Mouse (Mus musculus): ENCODE data around the gene Slc23a4.
A peak's percentile ranks its signal among the peaks of the same experiment; 100 is the strongest.

Slc23a4 gene

DNA sequence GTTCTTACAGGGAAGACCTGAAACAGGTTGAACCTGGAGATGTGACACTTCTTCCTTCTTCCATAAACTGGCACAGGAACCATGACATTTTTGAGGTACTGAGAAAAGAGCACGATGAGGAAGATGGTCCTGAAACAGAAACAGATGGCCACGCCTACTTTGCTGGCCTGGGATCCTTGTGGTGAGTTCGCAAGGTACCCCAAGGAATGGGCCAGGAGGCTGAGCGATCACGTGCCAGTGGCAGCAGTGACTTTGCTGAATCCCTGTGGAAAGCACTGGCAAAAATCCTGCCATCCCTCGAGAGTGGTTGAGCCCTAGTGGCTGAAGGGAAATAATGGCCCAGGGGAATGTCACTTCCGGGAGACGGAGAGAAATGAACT is 32.4 kb downstream of the Slc23a4 start:
- DNase-seq (ENCODE audit: low spot score): no peak

DNA sequence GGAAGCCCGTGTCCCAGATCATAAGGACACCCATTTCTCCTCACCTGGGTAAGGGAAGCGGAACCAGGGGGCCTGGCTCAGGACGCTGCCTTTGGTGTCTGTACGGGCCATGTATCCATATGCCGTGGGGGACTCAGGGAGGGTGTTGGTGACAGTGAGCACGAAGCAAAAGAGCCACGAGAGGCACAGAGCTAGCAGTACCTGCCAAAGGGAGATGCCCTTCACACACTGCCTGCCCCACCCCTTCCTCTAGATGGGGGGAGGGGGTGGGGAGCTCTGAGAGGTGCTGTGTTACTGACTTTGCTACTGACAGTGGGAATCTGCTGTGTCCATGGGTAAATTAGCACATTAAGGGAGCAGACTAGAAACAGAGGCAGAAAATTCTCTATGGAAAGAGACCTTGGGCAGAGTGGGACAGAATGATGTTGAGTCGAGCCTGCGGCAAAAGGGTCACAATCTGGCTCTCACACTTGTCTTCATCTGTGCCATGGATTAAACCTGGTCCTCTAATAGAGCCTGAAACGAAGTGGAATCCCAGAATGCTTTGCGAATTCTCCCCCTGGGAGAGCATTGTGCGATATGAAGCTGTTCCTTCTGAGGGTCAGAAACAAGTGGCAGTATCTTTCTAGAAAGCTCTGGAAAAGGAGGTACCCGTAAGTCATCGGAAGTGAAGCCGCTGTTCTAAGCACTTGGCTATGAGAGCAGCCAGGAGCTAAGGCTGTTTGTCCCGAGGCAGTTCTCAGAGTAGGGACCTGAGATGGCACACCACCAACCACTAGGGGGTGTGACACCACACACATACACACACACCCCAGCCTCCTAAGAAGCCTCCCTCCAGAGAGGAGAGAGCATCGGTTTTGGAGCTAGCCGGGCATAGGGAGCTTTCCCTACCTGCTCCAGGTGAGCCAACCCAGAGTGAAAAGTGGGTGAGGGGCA is 33.0 kb downstream of the Slc23a4 start:
- peak; percentile 72 for DNase-seq (ENCODE audit: low spot score)

DNA sequence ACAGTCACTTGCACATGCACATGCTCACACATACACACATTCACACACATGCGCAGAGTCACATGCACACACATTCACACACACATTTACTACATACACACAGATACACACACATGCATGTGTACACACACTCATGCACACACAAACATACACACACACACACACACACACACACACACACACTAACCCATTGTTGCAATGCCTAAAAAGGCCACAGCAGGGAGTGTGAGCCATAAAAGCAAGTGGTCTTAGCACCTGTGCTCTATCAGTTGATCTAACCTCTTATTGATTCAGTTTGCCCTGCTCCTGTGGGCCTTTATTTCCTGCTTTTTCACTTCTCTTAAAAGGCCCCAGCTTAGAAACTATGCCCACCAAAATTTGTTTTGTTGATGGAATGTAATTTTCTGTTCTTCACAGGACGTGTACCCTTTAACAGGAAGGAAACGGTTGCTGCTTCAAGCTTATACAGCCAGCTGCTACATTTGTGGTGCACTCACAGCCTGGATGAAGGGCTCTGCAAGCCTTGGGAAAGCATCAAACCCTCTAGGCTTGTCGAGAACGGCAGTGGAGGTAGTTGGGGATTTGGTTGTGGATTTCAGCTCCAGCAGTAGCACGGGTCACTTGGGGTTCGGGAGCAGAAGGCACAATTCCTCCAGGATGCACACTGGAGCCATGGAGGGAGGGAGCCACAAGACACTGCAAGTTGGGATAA is 36.1 kb downstream of the Slc23a4 start:
- DNase-seq (ENCODE audit: low spot score): no peak

DNA sequence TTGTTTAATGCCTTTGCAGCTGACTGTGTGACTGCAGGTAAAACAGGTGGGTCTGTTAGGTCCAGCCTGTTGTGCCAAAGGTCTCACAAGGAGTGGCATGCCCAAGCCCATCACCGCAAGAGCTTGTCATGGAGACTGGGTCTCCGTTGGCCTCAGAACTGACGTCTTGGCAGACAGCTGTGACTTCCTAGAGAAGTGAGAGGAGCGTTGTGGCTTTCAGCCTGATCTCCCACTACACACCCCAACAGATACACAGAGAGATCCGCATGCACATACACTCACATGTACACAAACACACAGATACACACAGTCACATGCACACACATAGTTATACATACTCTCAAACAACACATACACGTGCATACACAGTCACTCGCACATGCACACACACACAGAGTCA is 36.7 kb downstream of the Slc23a4 start:
- DNase-seq (ENCODE audit: low spot score): no peak

DNA sequence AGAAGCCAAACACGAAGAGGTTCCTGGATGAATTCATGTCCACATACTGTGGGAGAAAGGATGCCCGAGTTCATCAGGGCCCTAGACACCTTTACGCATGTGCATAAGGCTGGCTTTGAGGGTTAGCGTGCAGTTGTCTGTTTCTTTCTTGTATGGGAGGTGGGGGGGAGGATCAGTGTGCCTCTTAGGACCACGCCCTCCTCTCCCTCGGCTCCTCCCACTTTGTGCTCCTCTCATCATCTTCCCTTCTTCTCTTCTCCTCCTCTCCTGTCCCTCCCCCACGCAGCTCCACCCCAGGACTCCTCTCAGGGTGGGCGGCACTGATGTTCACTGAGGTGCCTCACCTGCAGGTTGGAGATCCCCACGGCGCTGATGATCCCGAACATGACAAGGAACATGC is 39.7 kb downstream of the Slc23a4 start:
- DNase-seq (ENCODE audit: low spot score): no peak

DNA sequence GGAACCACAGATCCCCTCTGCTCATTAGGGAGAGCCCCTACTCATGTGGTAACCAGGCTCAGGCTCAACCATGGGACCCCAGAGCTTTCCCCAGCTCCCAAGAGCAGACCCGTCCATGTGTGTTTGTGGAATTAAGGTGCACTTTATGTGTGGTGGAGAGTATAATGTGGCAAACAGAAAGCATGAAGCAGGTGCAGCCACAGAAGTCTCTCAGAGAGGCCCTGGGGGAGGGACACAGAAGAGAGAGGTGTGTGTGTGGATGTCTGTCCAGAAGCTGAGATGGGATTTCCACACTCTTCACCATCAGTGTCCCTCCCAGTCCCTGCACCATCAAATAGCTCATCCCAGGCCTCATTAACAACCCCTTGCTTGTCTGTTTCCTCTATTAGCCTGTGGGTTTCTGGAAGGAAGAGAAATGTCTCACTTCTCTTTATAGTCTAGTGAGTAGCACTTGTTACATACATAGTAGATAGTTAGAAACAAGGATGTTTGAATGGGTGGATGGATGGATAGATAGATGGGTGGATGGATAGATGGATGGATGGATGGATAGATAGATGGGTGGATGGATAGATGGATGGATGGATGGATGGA is 41.6 kb downstream of the Slc23a4 start:
- DNase-seq (ENCODE audit: low spot score): no peak

DNA sequence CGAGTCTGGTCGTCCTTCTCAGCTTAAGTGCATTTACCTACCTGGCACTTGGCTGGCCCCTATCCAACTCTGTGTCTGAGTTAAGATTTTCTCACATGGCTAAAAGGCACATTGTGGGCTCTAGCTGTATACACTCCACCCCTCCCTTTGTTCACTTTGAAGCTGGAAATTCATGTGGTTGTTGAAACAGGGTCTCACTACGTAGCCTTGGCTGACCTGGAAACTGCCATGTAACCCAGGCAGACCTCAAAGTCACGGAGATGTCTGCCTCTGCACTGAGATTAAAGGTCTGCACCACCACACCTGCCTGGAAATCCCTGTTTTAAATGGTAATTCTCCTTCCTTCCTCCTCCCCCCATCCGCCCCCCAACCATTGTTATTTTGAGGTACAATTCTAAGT is 44.7 kb downstream of the Slc23a4 start:
- DNase-seq (ENCODE audit: low spot score): no peak

DNA sequence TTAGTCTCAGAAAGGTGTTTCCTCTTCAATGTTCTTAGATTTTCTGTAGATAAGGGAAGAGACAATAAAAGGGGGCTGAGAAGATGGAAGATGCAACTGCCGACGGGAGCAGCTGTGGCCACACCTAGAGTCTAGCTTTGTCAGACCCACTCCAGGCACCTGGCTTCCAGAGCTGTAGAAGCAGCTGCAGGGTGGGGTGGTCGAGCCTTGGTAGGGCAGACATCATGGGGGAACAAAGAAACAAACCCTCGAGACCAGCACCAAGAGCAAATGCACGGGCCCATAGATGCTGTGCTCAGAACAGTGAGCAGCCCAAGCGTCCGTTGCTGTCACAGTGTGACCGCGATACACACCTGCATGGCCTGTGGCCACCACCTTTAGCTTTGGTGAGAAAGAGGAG is 45.8 kb downstream of the Slc23a4 start:
- DNase-seq (ENCODE audit: low spot score): no peak

DNA sequence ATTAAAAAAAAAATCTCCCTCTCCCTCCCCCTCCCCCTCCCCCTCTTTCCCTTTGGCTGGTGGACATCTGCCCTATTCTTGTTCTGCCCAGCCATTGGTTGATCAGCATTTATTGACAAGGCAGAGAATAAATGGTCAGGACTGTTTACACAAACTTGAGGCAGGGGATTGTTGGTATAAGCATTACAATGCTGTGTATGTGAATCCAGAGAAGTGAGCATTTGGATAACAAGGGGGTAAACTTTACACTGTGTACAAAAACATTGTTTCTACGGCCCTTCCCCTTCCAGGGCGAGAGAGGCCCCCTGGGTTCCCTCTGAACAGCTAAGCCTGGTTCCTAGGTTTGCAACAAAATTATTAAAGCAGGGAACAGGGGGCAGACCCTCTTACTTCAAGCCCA is 46.7 kb downstream of the Slc23a4 start:
- no peak for DNase-seq (ENCODE audit: low spot score)

DNA sequence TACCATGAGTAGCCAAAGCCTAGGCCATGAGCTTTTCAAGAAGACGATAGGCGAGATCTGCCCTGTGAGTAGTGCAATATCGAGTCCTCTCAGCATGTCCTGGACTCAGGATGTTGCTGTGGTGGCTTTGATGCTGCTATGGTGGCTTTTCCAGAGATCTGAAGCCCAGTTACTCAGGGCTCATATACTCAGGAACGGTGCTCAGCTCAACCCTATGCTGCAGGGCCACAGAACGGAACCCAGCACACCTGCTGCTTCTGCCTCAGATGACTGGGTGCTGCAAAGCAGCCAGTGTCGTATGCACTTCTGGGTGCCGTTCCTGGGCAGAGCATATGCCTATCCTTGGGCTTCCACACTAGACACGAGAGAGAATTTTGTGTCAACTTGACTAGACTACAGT is 48.8 kb downstream of the Slc23a4 start:
- DNase-seq (ENCODE audit: low spot score): no peak

DNA sequence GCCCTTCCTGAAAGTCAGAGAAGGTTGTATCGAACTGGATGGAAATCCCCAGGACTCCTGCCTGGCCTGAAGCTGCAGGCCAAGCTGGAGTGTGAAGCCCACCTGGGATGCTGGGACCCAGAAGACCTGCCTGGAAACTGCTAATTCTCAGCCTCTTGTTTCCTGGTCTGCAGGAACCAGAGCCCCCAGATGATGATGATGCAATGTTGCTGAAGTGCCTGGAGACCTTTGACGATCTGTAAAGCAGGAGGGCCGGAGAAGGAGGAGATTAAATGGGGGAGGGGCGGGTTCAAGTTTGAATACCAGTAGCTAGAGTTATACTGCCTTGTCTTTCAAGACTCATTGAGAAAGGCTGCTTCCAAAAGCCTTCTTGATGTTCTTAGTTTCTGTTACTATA is 49.3 kb downstream of the Slc23a4 start:
- DNase-seq (ENCODE audit: low spot score): no peak

DNA sequence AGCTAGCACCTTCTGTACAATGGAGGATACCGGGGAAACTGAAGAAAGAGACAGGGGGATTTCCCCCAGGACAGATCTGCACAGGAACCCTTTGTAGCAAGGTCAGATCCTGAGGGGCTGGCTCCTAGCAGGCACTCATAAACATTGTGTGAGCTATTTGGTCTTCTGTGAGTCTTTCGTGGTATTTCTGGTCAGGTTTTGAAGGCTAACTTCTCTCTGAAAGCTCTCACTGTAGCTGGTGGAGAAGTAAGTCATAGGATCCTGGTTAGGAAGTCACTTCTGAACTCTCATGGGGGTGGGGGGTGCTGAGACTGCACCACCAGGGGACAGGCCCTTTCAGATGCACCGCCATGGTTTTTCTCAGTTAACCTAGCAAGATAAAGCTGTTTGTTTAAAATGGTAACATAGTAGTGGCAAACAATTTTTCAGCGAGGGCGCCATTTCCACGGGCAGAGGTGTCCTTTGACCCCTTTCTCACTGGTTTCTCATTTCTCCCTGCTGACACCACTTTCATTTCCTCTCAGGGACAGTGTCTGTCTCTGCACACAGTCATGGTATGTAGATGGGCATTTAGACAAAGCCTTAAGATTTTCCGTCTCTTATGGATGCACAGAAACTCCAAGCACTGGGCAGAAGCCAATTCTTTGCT is 49.8 kb downstream of the Slc23a4 start:
- DNase-seq (ENCODE audit: low spot score): no peak

DNA sequence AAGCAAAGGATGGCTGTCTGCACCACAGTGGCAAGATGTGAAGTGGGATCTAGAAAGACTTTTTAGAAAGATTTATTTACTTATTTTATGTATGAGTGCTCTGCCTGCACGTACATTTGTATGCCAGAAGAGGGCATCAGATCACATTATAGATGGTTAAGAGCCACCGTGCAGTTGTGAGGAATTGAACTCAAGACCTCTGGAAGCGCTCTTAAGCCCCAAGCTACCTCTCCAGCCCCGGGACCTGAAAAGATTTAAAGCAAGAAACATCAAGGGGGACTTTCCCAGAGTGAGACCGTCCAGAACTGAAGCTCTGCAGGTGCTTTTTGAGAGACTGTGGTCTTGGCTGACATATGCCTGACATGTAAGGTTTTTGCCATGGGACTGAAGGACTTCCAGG is 51.5 kb downstream of the Slc23a4 start:
- no peak for DNase-seq (ENCODE audit: low spot score)

DNA sequence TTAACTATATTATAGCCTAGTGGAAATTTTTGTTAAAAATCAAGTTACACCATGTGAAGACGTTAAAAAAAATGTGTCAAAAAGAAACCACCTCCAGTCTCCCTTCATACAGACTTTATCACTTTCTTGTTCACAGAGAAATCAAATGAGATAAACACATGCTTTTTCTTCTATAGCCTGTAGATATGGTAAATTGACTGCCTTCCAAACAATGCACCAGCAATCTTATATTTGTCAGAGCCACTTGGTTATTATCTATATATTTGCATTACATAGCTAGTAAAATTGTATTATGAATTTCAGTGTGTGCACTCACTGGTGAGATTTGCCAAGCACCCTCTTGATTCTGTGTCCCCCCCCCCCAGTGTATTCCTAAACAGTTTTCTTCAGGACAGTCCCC is 55.6 kb downstream of the Slc23a4 start:
- no peak for DNase-seq (ENCODE audit: low spot score)

DNA sequence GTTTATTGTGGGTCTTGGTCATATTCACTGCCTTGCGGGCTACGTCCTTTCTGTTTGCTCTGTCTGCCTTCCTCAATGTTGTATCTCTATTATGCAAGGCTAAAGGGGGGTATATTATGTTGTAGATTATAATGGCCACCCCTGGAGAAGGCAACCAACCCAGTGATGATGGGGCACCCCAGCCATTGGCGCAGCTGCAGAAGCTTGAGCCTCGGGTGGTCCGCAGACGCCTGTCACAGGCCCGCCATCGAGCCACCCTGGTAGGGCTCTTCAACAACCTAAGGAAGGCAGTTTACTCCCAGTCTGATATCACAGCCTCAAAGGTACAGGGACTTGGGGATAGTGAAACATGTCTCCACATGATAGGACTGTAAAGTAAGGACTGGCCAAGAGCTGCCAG is 60.6 kb downstream of the Slc23a4 start:
- DNase-seq (ENCODE audit: low spot score): no peak

DNA sequence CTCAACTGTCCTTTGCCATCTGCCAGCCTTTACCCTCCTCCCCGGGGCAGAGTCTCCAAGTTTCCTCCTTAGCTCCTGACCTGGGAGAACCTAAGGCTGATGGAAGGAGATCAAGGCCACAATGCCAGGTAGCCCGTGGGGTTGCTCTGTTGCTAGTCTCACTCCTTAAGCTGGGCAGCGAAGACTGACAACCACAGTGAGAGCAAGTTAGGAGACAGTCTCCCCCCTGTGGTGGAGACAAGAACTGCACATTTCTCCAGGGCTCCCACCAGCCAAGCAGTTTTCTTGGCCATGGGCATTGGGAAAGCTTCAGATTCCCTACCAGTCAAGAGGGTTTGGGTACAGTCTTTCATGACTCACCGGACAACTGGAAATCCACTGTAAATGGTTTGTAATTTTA is 61.0 kb downstream of the Slc23a4 start:
- DNase-seq (ENCODE audit: low spot score): peak; percentile 83

DNA sequence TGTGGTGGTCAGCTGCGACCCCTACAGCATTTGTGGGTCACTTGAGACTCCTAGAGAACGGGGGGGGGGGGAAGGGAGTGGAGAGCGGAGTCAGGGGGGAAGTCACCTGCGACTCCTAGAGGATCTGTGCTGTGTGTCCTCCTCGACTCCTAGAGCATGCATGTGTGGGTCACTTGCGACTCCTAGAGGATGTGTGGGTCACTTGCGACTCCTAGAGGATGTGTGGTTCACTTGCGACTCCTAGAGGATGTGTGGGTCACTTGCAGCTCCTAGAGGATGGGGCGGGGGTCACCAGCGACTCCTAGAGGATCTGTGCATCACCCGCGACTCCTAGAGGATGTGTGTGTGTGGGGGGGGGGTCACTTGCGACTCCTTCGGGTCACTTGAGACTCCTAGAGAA is 66.3 kb downstream of the Slc23a4 start:
- peak; percentile 66 for DNase-seq (ENCODE audit: low spot score)

DNA sequence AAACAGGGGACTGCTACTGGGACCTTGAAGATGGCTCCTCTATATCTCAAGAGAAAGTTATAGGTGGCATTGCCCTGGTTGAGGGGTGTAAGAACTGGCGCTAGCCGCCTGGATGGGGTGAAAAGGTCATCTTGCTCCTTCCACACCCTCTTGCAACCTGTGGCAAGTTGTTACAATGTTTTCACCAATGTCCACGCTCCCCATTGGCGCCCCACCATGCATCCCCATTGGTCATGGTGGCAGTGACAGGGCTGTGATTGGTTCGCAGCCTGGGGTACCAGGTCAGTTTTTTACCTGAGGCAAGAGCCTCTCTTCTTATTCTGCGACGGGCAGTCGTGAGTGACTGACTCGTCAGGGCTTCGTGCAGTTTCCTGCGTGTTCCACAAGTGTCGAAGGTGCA is 67.6 kb downstream of the Slc23a4 start:
- DNase-seq (ENCODE audit: low spot score): no peak

DNA sequence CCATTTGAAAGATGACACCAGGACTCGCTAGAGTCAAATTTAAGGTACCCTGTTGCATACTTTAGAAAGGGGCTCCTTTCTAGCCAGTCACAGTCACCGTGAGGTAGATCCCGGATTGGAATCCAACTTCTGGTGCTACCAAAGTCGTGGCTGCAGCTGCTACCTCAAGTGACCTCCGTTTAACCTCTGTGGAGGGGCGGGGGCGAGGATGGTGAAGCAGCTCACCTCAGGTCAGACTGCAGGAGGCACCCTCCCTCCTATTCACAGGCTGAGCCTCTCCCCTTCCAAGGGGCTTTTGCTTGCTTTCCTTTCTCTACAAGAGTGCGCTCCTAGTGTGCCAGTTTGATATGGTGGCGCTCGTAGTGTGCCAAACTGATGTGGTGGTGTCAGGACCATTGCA is 68.2 kb downstream of the Slc23a4 start, which contains the start of gene Stra8:
Gene Stra8 (plus strand): TSS at position 208 of the 400 bp plus-strand sequence.
- no peak for DNase-seq (ENCODE audit: low spot score)

DNA sequence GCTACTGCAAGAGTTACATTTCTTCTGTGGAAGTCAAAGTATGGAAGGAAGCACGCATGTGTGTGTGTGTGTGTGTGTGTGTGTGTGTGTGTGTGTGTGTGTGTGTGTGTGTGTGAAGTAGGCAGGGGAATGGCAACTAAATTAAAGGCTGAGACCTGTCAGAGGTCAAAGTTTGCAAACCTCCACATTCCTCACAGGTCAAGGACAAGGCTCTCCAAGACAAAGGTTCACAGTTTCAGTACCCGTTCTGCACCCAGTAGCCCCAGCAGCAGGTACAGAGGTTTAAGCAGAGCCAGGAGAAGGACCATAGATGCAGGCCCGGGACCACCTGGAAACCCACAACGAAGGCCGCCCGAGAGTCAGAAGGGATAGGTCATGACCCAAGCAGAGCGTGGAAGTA is 69.1 kb downstream of the Slc23a4 start:
- DNase-seq (ENCODE audit: low spot score): no peak

DNA sequence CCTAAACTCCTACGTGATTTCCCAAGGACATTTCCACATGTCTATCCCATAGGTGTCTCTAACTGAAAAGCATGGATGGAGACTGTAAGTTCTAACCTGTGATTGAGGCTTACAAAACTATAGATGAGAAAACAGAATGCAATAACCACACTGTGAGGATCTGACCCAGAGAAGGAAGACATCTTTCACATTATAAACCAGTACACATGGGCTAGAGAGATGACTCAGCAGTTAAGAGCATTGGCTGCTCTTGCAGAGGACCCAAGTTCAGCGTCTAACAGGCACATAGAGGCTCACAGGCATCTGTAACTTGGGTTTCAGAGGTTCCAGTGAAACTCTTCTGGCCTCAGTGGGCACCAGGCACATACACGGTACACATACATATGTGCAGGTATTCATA is 73.7 kb downstream of the Slc23a4 start:
- no peak for DNase-seq (ENCODE audit: low spot score)

DNA sequence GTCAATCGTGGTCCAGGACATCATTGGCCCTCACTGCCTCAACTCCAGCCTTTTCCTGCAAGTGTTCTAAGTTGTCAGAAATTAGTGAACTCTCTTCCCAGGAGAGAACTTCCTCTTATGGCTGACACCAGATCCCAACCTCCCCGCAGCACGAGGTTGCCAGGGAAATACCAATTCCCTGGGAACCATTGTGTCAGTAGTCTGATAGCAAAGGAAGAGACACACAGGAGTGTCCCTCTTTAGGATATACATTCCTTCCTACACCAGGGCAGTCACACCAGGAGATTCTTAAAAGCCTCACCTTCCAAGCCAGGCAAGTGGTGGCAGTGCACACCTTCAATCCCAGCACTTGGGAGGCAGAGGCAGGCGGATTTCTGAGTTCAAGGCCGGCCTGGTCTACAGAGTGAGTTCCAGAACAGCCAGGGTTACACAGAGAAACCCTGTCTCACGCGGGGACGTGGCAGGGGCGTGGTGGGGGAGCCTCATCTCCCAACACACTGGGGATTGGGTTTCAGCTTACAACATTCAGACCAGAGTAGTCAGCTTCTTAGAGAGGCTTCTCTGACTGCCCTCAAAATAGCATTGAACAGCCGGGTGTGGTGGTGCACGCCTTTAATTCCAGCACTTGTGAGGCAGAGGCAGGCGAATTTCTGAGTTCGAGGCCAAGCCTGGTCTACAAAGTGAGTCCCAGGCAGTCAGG is 74.7 kb downstream of the Slc23a4 start:
- no peak for DNase-seq (ENCODE audit: low spot score)
